Mouse (Mus musculus) thymus, postnatal 0 days (tissue): Measurements from ENCODE around the gene Dhdds. TPM values are rescaled to one million over a fixed set of nuclear protein-coding genes. Genes with fewer than 3 reads are reported as not detected.
A peak's percentile ranks its signal among the peaks of the same experiment; 100 is the strongest.
"Not testable (repeated sequence)": the region's sequence is repeated elsewhere in the genome, so short reads cannot be mapped to it uniquely, and the experiment has no call there.

Experiments used
- DNase-seq: peaks from one replicate; pipeline ENCODE4 v3.0.0-alpha.2; 2015; ENCODE audit warnings: low spot score
- polyA plus RNA-seq: library from polyadenylated mRNA; unstranded; fragments of >200 nt; fragmentation: Nextera tagmentation; extraction: Ambion mirVana; gene quantifications from 2 replicates; pipeline ENCODE4 v1.2.1, GENCODE M21; 2015

The Dhdds gene
- polyA plus RNA-seq, 1 experiment from 2014 or later = 26.2 TPM

DNA sequence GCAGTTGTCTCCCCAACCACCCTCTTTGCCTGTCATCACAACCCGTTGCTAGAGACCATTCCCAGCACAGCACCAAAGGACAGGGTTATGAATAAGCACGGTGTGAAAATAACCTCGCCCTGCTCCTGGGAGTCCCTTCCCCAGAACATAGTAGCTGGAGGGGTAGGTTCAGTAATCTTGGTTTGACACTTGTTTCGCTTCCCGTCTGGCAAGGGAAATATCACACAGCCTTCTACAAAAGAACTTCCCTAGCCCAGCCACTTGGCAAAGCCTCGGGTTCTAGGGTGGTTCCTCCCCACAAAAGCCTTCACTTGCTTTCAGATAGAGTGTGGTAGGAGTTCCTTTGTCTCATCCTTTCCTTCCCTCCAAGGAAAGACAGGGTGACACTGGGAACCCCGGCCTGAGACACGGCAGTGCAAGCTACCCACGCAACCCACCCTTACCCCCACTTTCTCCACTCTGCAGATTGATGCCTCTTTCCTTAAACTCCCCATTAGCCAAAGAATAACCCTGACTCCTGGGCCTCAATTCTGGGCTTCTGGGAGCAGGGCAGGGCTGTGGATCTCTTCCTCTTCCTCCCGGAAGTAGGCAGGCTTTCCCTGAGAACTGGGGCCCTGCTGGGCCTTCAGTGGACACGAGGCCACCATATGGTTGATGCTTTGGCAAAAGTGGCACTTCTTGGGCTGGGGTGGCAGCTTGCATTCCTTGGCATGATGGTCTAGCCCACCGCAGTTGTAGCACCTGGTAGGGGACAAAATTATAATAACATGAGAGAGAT lies 5.1 kb upstream of the Dhdds start:
- DNase-seq = no peak

DNA sequence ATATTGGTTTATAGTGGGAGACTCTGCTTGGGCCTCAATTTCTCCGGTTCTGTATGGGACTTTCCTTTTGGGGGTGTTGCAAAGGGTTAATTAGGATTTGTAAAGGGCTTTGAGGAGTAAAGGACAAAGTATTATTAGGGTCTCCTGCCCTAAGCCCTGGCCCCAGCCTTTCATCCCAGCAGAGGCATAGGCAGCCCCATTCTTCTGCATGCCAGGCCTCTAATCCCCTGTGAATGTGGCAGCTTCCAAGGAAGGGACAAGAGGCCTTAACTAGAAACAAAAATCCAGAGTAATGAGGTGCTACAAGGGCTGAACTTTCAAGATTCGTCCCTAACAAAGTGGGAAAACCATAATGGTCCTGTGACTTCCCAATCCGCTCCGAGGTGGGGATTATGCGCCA lies 2.2 kb upstream of the Dhdds start:
- DNase-seq = no peak

DNA sequence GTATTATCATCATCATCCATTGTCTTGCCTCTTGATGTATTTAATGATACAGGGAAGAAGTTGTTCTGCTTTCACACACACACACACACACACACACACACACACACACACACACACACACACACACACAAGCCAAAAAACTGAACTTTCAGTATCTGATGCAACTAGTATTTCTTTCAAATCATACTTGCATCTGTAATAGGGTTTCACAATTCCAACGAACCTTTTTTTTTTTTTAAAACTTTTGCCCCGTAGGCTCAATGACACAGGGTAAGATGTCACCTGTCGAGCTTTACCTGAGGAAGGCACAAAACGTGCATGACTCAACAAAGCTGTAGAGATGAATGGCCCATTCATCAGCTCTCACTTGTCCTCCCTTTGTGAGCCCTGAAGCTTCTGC lies 1.5 kb upstream of the Dhdds start:
- no peak for DNase-seq

DNA sequence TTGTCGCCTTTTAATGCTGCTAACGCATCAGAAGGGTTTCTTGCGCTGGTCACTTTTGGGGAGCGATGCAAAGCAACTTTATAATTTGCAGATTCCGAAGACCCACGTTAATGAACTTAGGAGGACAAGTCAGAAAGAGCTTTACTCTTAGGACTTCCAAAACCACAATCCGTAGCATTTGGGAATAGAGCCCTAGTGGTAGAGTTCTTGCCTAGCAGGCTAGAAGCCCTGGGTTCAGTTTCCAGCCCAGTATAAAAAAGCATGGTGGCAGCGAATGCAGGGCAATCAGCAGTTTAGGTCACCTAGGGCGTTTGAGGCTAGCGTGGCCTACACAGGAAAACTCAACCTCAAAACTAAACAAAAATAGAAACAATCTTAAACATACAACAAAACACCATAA lies 992 bp upstream of the Dhdds start:
- DNase-seq = no peak

DNA sequence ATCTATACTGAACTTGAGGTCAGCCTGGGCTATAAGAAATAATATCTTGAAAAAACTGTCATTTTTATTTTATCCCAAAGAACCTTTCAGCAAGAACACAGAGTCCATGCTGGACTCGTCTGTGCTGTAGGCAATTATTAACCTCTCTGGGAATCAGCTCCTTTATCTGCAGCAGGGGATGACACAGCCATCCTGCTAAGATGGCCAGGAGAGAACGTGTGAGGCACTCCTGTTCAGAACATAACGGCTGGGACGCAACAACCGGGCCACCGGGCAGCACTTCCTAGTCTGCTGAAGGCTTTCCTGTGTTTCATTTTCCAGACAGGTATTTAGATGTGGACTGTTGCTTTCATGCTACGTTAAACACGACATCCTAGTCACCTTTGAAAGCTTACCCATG lies 6.0 kb downstream of the Dhdds start:
- no peak for DNase-seq

DNA sequence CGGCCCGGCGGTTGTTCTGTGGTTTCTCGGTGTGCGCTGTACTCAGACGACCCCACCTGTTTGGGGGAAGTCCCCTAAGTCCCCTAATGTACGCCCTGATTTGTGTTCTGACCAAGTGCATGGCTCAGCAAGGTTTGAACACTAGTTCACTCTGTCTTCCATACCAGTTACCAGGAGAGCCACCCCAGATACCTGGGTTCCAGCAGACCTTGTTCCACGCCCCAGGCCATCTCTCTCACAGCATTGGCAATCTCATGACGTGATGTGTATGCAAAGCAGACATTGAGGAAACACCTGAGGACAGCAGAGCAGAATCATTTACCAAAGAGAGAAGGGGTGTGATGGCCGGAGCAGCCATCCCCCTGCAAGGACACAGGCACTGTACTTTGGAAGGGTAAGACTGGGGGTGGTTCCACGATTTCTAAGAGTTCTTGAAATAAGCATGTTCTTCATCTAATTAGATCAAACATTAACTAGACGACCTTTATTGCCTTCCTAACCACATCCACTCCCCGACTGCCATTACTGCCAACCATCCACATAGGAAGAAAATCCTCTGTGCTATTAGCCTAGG lies 9.5 kb downstream of the Dhdds start:
- no peak for DNase-seq

DNA sequence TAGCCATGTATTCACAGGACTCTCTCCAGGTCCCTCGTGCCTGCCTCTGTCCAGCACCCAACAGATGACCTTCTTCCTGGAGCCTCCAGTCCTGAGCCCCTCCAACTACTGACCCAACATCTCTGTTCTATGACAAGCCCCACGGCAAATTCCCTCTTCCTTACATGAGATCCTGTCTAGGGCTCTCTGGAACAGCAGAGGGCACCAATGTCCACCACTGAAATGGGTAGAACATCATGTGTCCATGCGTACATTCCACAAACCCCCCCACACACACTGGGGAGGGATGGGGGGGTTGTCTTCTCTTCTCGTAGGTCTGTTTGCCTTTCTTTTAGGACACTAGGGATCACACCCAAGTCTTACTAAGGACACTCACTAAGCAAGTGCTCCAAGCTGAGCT lies 10.7 kb downstream of the Dhdds start:
- DNase-seq = no peak

DNA sequence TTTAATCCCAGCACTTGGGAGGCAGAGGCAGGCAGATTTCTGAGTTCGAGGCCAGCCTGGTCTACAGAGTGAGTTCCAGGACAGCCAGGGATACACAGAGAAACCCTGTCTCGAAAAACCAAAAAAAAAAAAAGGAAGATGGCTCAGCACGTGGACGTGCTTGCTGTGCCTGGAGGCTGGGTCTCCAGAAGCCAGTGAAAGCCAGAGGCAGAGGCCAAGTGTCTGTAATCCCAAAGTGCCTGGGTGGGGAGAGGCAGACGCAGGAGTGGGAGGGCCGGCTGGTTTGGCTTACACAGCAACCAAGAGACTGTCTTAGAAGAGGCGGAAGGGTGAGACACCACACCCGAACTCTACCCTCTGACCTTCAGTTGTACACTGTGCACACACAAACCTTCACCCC lies 12.4 kb downstream of the Dhdds start:
- not testable (repeated sequence) for DNase-seq

DNA sequence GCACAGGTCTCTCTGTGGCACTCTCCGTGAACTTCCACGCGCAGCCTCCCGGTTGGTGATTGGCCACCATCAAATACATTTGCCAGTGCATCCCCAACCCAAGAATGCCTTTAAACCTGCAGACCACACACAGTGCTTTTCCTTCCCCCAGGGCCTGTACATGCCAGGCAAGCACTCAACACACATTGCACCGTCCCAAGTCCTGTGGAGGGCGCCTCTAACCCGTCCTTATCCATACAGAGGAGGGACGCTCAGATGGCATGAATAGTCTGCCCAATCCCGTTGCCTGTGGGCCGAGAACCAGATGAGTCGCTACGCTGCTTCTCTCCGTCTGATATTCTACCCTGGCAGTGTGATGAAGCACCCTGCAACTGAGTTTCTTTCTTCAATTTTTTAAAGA lies 17.8 kb downstream of the Dhdds start:
- DNase-seq = no peak

DNA sequence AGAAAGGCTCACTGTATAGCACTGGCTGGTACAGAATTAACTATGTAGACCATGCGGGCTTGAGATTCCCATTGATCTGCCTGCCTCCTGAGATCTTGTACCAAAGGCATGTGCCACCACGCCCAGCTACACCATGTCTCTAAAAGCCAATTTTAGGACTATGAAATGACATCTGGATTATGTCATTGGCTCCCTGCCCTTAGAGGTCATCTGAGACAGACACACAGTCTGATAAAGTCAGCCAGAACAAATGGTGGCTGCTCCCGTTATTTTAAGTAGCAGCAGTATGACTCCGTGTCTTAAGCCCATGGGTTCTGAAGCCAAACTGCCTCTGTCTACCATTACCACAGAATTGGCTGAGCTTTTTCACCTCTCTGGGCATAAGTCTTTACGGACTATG lies 20.2 kb downstream of the Dhdds start:
- no peak for DNase-seq

DNA sequence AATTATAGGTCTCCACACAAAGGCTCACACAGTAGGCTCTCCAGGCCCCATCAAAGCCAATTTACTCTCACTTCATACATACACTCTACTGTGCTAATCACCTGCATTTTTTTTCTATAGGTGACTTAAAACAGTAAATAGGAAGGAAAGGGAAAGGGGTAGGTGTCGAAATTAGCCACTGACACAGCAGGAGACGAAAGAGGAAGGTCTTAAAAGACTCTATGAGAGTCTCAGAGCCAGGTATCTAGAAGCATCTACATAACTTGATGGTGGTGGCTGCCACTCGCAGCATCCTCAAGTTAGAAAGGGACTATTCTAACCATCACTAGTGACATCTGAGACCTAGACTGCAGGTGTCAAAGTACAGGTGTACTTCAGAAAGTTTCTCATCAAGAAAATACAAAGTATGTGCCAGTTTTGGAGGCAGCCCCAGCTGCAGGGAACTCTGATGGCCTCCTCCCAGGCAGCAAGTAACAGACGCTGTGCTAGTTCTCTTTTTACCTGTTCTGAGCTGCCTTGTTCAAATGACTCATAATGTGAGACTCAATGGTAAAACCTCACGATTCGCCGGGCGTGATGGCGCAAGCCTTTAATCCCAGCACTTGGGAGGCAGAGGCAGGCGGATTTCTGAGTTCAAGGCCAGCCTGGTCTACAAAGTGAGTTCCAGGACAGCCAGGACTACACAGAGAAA lies 22.6 kb downstream of the Dhdds start:
- no peak for DNase-seq

DNA sequence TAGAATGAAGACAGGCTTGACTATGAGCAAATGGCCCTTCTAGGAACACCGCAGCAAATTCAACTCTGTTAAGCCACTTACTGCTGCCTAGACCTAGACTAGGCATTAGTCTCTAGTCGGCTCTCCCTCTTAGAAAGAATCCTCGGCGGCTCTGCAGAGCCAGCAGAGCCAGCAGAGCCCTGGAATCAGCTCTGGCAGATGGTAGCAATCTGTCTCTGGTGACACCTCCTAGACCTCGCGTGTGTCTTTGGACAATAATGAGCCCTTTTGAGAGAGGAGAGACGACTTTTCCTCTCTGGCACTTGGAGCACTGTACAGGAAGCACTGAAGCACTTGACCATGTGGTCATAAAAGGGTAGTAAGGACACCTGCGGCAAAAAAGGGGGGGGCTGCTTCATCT lies 29.0 kb downstream of the Dhdds start:
- no peak for DNase-seq

DNA sequence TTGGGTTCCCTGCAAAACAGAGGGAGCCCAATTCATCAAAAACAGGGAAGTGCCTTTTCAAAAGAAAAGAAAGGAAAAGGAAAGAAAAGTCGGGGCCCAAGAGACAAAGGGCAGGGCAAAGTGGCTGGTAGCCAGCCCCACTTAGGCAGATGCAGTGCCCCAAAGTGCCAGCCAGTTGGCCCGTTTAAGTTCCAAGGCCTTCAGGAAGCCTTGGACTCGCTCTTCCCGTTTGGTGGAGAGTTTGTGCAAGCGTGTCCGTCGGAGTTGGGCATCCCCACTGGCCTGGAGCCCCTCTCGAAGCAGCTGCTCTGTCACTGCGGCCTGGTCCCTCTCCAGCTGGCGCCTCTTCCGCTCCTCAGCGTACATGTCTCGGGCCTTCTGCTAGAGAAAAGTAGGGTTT lies 29.8 kb downstream of the Dhdds start:
- no peak for DNase-seq

DNA sequence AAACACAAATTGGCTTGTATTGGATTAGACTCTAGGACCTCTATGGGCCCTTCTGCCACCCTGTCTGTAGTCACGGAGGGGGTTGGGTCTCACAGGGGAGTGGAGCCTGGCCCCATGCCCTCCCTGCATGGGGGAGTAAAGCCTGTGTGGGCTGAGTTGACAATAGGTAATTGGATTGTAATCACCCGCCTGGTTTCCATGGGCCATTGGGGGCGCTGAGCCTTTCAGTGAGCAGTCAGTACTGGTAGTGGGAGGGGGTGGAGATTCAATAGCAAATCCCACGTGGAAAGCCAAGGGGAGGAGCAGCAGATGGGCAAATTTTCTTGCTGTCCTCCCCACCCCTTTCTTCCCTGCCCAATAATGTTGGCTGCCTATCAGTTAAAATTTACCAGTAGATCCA lies 30.5 kb downstream of the Dhdds start:
- no peak for DNase-seq

DNA sequence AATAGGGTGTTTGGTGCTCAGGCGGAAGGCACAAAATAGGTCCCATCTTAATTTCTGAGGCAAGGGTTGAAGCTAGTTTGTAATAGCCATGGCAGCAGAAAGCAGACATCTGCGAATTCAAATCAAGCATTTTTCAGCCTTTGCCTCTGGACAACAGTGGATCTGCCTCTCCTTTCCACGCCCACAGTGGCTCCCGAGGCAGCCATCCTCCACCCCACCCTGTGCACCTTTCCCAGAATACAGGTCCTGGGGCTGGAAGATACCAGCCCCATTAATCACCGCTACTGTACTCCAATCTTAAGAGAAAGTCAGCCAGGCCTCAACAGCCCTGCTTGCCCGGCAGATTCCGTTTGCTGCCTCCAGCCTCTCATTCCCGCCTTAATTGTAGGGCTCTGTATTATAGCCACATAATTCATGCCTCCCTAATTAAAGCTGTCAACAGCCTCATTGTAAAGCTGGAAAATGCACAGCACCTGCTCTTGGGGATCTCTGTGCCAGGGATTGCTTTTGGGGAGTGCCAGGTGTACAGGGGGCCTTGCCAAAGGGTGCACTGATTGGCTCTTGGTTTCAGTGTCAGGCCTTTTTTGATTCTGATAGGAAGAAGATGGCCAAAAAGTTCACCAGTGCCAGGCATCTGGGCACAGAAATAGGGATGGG lies 31.5 kb downstream of the Dhdds start:
- DNase-seq = no peak

DNA sequence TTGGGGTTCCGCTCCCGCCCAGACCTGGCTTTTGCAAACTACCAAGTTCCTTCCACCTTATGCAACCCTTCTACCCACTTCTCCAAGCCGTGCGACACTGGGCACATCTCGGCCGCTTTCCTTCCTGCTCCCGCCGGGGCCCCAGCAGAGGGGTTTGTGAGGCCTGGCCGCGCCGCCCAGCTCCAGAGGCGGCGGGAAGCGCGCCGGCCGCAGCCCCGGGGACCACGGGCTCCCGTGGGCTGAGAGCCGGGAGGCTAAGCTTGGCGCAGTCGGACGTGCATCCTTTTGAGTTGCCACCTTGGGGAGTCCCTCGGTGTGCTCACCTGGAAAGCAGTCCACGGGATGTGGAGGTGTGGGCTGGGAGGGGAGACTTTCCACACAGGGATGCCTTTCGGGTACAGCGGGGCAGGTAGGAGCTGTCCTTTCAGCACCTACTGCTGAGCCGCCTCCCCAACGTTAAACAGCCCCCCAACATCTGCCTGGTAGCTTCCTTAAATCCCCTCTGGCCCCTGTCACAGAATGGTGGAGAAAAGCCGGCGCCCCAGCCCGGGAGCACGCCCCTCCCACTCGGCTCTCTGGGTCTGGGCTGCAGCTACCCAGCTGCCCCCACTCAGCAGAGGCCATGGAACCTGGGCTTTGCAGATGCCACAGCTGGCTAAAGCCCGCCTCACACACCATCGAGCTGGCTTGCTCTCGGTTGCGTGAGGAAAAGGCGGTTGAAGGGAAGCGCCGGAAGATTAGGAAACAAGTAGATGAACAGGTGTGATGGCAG lies 32.4 kb downstream of the Dhdds start, which contains the start of gene Hmgn2:
Gene Hmgn2, minus strand, starts transcription at position 501 of the 772 bp plus-strand sequence.
- DNase-seq = peak; percentile 68

DNA sequence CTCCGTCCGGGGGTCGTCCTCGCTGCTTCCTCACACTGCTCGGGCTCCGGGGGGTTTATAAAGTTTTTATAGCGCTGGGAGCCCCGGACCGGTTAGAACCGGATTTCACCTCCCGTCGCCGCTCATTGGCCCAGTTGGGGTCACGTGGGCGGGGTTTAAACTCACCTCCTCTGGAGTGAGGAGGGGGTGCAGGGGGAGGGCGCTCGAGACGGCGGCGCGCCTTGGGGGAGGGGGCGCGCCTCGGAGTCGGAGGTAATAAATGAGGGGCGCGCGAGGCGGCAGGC lies 32.9 kb downstream of the Dhdds start:
- DNase-seq = peak; percentile 93

DNA sequence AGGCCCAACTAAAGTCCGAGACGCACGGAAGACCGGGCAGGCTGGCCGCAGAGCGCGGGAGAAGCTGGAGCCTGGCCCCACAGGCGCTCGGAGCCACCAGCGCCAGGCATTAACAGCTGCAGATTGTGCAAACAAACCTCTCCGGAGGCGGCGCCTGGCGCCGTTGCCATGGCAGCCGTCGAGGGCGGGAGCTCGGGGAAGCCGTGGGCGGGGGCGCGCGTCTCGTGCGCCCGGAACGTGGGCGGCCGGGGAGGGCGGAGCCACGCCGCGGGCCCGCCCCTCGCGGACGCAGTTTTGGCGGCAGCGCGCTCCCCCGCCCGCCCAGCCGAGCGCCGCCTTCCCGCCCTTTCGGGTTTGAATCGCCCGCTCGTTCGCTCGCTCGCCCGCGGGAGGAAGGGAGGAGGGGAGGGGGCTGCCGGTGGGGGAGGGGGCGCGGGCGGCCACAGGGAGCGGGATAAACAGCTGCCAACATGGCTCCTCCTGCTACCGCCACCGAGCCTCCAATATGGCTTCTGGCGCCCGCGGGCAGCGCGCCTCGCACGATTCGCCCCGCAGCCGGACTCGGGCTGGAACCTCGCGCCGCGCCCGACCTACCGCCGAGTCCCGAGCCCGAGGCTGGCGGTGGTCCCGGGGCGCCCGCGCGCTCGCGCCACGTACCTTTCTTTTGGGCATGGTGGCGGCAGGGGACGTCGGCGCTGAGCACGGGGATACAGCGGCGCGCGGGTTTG lies 33.4 kb downstream of the Dhdds start:
- DNase-seq = peak; percentile 97

DNA sequence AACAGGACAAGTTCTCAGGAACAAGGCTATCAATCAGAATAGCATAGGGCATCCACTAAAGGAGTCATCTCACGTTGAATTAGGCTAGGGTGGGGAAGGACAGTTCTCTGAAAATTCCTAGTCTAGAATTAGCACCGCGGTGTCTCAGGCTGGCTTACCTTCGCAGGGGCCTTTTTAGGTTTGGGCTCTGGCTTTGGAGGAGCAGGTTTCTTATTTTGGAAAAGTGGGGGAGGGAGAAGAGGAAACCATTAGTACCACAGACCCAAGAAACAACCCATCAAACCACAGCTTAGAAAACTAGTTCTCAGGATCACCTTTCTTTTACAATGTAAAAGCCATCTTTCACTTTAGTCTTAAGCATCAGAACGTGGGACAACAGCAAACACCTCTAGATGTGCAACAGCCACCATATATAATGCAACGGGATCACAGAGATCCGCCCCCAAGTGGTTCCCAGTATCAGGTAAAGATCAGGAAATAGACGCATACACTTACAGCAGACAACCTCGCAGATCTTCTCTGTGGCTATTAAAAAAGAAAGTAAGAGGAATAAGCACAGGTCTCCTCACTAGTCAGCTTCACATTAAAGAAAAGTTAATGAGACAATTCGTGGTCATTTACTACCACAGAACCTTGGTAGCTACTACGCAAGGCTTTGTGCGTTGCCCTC lies 34.3 kb downstream of the Dhdds start:
- DNase-seq = no peak

DNA sequence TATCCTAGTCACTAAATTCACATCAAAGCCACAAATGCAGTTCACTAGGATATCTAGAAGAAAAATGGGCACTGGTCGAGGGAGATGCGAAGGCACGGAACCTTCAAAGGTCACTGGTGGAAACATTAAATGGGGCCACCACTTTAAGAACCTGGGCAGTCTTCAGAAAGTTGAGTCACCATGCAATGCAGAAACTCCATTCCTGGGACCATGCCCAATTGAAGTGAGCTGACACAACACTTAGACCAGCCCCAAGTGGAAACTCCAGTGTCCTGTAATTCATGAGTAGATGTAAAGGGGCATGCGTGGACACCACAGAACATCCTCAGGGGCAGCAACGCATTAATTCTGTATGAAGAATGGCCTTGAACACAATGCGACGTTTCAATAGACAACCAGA lies 38.2 kb downstream of the Dhdds start:
- DNase-seq = no peak
